Mouse (Mus musculus): ENCODE measurements at regions not wholly inside any gene's neighbourhood (a gene's known extent, or its start where the extent isn't known, plus 50 kb on each side); places are given as distances from the start of the nearest gene placed in this dataset.

GRCm38 (mm10) chr7:111301791-111302488, 219.1 kb upstream of the Eif4g2 start:
- TF ChIP-seq CTCF (conservative IDR thresholded peaks at IDR 0.05; ENCODE audit: low read length), result no peak
- TF ChIP-seq NANOG (IDR thresholded peaks at IDR 0.05; ENCODE audit: borderline replicate concordance, low read length), result no peak

Data from E14TG2a.4 (cell line).